Mouse (Mus musculus): ENCODE data around the gene Lcn3. TPM values are rescaled to one million over a fixed set of nuclear protein-coding genes. Genes with fewer than 3 reads are reported as not detected.

The Lcn3 gene
- polyA plus RNA-seq, 1 experiment, result not detected

- Histone ChIP-seq H3K4me3 (replicated peaks) (no peak overlapping the region), H3K27me3 (ENCODE audit: control insufficient read depth) (no peaks in the 10 kb centered on the region), H3K4me1 (ENCODE audit: control insufficient read depth) (no peaks in the 10 kb centered on the region), H3K9me3 (ENCODE audit: control insufficient read depth, low read length) (no peaks in the 10 kb centered on the region), H3K36me3 (ENCODE audit: control insufficient read depth) (no peaks in the 10 kb centered on the region)
- no peak for TF ChIP-seq TAL1 (IDR thresholded peaks at IDR 0.05; ENCODE audit: low read length)
- no peak for TF ChIP-seq GATA1 (IDR thresholded peaks at IDR 0.05; ENCODE audit: low read length)
Measured at GRCm38 (mm10) chr2:25774640-25775039, 9.3 kb downstream of the Lcn3 start.

GRCm38 (mm10) chr2:25775991-25776390 lies 10.6 kb downstream of the Lcn3 start:
- TF ChIP-seq TAL1 (IDR thresholded peaks at IDR 0.05; ENCODE audit: low read length) (no peak), GATA1 (IDR thresholded peaks at IDR 0.05; ENCODE audit: low read length) (no peak)
- H3K9me3 ChIP-seq (ENCODE audit: control insufficient read depth, low read length), result no peaks in the 10 kb centered on the region
- H3K36me3 ChIP-seq (ENCODE audit: control insufficient read depth), result no peaks in the 10 kb centered on the region
- no peaks in the 10 kb centered on the region for H3K4me1 ChIP-seq (ENCODE audit: control insufficient read depth)
- H3K4me3 ChIP-seq (replicated peaks), result no peak overlapping the region
- no peaks in the 10 kb centered on the region for H3K27me3 ChIP-seq (ENCODE audit: control insufficient read depth)

DNA sequence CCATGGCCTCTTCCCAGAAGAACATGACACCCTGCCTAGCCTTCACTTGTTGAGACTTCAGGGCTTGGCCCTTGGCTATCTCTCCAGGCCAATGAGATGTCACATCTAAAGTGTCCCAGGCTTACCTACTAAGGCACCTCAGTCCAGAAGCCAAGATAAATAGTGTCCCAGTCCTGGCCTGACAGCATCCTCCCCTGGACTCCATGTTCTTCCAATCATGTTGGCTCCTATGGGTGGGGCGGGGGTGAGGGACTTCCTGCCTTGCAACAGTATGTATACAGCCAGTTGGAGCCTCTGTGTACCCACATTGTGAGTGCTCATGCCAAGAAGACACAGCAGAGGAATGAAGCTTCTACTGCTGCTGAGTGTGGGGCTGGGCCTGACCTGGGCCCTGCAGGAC lies 11.3 kb downstream of the Lcn3 start, which contains the start of gene Lcn11:
Gene Lcn11 (plus strand): TSS at position 301 of the 400 bp plus-strand sequence.
- TF ChIP-seq GATA1 (IDR thresholded peaks at IDR 0.05; ENCODE audit: low read length) (no peak), TAL1 (IDR thresholded peaks at IDR 0.05; ENCODE audit: low read length) (no peak)

DNA sequence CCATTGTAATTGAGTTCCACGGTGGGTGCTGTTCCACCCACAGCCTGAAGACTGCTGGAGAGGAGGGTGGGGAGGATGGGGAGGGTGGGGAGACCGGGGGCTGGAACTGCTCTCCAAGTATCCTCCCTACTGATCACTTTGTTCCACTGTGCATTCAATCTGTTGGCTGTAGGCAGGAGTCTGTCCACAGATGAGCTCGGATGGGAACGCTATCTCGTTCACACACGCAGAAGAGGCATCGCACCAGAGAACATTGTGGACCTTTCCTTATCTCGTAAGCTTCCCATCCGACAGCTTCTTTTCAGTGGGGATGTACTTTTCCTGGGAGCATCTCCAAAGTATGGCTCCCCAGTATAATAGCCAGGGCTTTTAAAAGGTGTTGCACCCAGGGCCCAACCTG lies 13.7 kb downstream of the Lcn3 start:
- no peaks in the 10 kb centered on the region for H3K36me3 ChIP-seq (ENCODE audit: control insufficient read depth)
- H3K4me1 ChIP-seq (ENCODE audit: control insufficient read depth), result no peaks in the 10 kb centered on the region
- no peak overlapping the region for H3K4me3 ChIP-seq (replicated peaks)
- TF ChIP-seq GATA1 (IDR thresholded peaks at IDR 0.05; ENCODE audit: low read length) (no peak), TAL1 (IDR thresholded peaks at IDR 0.05; ENCODE audit: low read length) (no peak)
- H3K27me3 ChIP-seq (ENCODE audit: control insufficient read depth), result no peaks in the 10 kb centered on the region
- no peaks in the 10 kb centered on the region for H3K9me3 ChIP-seq (ENCODE audit: control insufficient read depth, low read length)

More for the DNA sequence above, 11.3 kb downstream of the Lcn3 start, which contains the start of gene Lcn11:
- Histone ChIP-seq H3K36me3 (ENCODE audit: control insufficient read depth) (no peaks in the 10 kb centered on the region), H3K27me3 (ENCODE audit: control insufficient read depth) (no peaks in the 10 kb centered on the region), H3K4me1 (ENCODE audit: control insufficient read depth) (no peaks in the 10 kb centered on the region), H3K4me3 (replicated peaks) (no peak within 1 kb of the TSS), H3K9me3 (ENCODE audit: control insufficient read depth, low read length) (no peaks in the 10 kb centered on the region)

DNA sequence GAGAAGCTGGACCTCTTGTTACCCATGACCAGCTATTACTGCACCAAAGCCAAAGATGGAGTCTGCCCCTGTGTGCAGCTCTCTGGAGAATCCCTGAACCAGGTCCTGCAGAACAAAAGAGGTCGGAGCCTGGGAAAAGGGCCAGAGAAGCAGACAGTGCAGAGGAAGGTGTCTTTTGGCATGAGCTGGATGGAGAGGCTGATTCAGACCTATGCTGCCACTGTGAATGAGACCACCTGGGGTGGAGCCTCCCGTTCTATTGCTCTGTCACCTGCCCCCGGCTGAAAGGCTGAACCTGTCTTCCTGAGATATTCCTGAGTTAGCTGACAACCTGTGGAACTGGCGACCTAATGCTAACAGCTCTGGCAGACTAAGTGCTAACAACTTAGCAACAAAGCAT lies 15.6 kb downstream of the Lcn3 start:
- Histone ChIP-seq H3K27me3 (ENCODE audit: control insufficient read depth) (no peaks in the 10 kb centered on the region; the same call in 1 of the 2 replicates), H3K36me3 (ENCODE audit: control insufficient read depth) (no peaks in the 10 kb centered on the region), H3K4me1 (ENCODE audit: control insufficient read depth) (peaks cover 4% of the 10 kb centered on the region), H3K9me3 (ENCODE audit: control insufficient read depth, low read length) (no peaks in the 10 kb centered on the region), H3K4me3 (replicated peaks) (no peak overlapping the region)
- no peak for TF ChIP-seq GATA1 (IDR thresholded peaks at IDR 0.05; ENCODE audit: low read length)

DNA sequence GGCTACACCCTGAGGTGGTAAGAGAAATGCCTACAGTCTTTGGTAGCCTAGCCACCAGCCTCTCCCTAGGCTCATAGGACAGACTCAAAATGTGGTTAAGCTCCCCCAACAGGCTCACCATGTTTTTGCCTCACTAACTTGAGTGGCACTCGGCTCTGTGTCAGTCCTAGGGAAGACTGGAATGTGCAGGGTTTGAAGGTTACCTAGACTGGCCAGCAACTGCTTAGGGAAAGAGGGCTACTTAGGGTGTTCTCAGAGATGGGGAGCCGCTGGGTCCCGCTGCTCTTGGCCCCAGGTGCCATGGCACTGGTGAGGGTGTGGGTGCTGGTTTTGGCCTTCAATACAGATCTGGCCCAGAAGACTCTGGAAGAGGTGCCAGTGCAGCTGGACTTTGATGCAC lies 16.6 kb downstream of the Lcn3 start, which contains the start of gene Gm13539:
Gene Gm13539 (plus strand): TSS at position 301 of the 400 bp plus-strand sequence.
- no peak for TF ChIP-seq TAL1 (IDR thresholded peaks at IDR 0.05; ENCODE audit: low read length)
- TF ChIP-seq GATA1 (IDR thresholded peaks at IDR 0.05; ENCODE audit: low read length), result no peak
- H3K27me3 ChIP-seq (ENCODE audit: control insufficient read depth), result no peaks in the 10 kb centered on the region; the same call in 1 of the 2 replicates
- no peaks in the 10 kb centered on the region for H3K9me3 ChIP-seq (ENCODE audit: control insufficient read depth, low read length)
- peaks cover 11% of the 10 kb centered on the region for H3K4me1 ChIP-seq (ENCODE audit: control insufficient read depth)
- no peak within 1 kb of the TSS for H3K4me3 ChIP-seq (replicated peaks)
- H3K36me3 ChIP-seq (ENCODE audit: control insufficient read depth), result no peaks in the 10 kb centered on the region

- no peaks in the 10 kb centered on the region for H3K36me3 ChIP-seq (ENCODE audit: control insufficient read depth)
- TF ChIP-seq TAL1 (IDR thresholded peaks at IDR 0.05; ENCODE audit: low read length) (no peak), GATA1 (IDR thresholded peaks at IDR 0.05; ENCODE audit: low read length) (no peak)
- H3K4me1 ChIP-seq (ENCODE audit: control insufficient read depth), result peaks cover 41% of the 10 kb centered on the region
- no peaks in the 10 kb centered on the region for H3K9me3 ChIP-seq (ENCODE audit: control insufficient read depth, low read length)
- H3K27me3 ChIP-seq (ENCODE audit: control insufficient read depth), result no peaks in the 10 kb centered on the region; the same call in 1 of the 2 replicates
- no peak overlapping the region for H3K4me3 ChIP-seq (replicated peaks)
Measured at GRCm38 (mm10) chr2:25785573-25786322, 20.4 kb downstream of the Lcn3 start.

DNA sequence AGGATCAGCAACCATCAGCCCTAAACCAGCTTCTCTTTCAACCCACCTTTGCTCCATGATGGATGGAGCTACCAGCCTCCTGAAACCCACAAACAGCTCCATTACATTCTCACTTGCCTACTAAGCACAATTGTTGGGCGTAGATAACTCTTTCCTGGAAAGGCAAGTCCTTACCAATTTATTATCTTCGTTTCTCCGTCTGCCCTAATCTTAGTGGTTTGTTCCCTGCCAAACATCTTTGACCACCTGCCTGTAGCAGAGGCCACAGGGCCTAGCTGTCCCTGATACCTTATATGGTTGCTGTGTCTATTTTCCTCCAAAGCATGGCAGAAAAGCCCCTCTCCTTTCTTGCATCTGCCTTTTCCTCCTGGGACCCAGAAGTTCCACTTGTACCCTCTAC lies 23.7 kb downstream of the Lcn3 start:
- H3K27me3 ChIP-seq (ENCODE audit: control insufficient read depth), result no peaks in the 10 kb centered on the region; the same call in 1 of the 2 replicates
- TF ChIP-seq GATA1 (IDR thresholded peaks at IDR 0.05; ENCODE audit: low read length), result no peak
- TF ChIP-seq TAL1 (IDR thresholded peaks at IDR 0.05; ENCODE audit: low read length), result no peak
- no peak overlapping the region for H3K4me3 ChIP-seq (replicated peaks)
- peaks cover 41% of the 10 kb centered on the region for H3K4me1 ChIP-seq (ENCODE audit: control insufficient read depth)
- H3K36me3 ChIP-seq (ENCODE audit: control insufficient read depth), result no peaks in the 10 kb centered on the region
- no peaks in the 10 kb centered on the region for H3K9me3 ChIP-seq (ENCODE audit: control insufficient read depth, low read length)

DNA sequence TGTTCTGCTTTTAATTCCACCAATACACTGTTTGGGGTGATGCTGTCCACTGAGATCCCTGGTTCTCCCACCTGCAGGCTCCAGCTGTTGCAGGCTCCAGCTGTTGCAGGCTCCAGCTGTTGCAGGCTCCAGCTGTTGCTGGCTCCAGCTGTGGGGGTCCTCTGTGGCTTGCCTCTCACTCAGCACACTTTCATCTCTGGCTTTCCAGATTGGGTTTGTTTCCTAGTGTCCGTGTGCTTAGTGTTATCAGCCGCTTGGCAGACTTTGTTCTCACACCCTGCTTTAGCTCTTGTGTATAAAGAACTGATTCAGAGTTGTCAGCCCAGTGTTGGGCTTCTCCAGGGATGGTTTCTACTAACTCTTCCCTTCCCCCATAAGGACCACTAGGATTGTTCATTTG lies 32.3 kb downstream of the Lcn3 start:
- TF ChIP-seq TAL1 (IDR thresholded peaks at IDR 0.05; ENCODE audit: low read length), result no peak
- TF ChIP-seq GATA1 (IDR thresholded peaks at IDR 0.05; ENCODE audit: low read length), result no peak
- no peaks in the 10 kb centered on the region for H3K4me1 ChIP-seq (ENCODE audit: control insufficient read depth)
- H3K9me3 ChIP-seq (ENCODE audit: control insufficient read depth, low read length), result no peaks in the 10 kb centered on the region
- no peak overlapping the region for H3K4me3 ChIP-seq (replicated peaks)
- no peaks in the 10 kb centered on the region for H3K36me3 ChIP-seq (ENCODE audit: control insufficient read depth)
- peaks cover 2% of the 10 kb centered on the region for H3K27me3 ChIP-seq (ENCODE audit: control insufficient read depth)

Measured in erythroblast, embryonic 14.5 days (primary cell).